Mouse (Mus musculus): ENCODE measurements around the gene Dynlt1f.
"Not testable (repeated sequence)": the region's sequence is repeated elsewhere in the genome, so short reads cannot be mapped to it uniquely, and the experiment has no call there.

Gene Dynlt1f

DNA sequence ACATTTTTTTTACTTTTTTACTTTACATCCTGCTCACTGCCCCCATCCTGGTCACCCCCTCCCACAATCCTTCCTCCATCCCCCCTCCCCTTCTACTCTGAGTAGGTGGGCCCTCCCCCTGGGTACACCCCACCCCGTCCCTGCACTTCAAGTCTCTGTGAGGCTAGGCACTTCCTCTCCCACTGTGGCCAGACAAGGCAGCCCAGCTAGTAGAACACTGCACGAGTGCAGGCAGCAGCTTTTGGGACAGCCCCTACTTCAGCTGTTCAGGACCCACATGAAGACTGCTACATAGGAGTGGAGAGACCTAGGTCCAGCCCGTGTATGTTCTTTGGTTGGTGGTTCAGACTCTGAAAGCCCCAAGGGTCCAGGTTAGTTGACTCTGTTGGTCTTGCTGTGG lies 7.1 kb upstream of the Dynlt1f start:
- not testable (repeated sequence) for DNase-seq (ENCODE audit: extremely low read depth, low read depth, low spot score)

DNA sequence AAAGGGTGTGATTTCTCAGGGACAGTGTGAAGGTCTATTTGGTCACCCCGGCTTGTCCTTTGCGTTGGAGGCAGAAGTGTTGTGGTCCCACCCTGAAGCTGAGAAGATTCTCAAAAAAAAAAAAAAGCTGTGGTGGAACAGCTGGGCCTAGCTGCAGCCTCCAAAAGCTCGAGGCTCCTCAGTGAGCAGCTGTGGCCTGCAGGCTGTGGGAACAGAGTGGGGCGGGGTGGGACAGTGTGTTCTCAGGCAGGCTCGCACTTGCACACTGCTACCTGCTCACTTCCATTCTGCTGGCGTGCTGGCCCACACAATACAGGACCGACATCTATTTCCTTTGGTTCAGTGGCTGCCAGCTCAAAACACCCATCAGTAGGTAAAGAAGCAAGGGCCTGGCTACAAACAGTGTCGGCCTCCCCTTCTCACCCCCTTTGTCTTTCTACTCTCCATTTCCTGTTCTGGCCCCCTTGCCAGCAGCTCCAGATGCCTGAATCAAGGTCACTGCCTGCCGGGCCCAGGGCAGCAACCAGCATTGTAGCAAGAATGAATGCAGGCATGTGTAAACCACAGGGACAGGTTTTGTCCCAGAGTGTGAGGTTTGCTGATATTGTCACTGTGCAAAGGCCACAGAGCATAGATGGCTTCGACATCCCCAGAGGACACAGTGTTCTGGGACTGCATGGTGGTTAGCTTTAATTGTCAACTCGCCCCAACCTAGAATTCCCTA lies 5.6 kb upstream of the Dynlt1f start:
- DNase-seq (ENCODE audit: extremely low read depth, low read depth, low spot score) = not testable (repeated sequence)

DNA sequence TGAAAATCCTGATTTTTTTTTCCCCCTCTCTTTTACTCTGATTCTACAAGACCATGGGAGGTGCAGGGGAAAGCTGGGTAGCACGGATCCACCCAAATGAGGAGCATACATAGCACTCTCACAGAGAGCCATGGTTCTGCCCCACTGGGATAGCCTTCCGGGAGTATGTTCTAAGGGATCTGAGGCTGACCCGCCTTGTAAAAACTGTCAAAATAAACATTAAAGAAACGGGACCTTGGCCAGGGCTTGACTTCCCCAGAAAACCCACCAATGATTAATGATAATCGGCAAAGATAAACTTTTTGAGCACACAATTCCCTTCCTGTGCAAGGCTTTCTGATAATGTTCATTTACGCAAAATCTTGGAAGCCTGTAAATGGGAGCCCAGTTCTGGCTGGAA lies 4.9 kb upstream of the Dynlt1f start:
- DNase-seq (ENCODE audit: extremely low read depth, low read depth, low spot score) = not testable (repeated sequence)

DNA sequence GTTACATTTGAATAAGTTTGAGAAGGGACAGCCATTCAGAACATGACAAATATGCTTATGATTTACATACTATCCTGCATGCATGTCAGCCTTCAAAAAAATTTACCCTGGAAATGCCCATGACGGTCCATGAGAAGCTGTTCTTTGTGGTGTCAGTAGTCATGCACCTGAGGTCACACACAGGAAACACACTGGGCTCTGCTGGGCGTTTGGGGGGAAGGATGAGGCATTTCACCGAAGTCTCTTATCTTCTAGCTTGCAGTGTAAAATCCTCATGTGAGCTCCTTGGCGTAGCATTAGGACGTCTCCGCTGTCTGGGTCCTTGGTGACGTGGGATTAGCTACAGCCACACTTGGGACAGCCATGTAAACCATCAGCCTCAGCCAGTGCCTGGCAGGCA lies 3.1 kb upstream of the Dynlt1f start, which contains the start of gene Sytl3:
Gene Sytl3 (plus strand): TSS at position 293 of the 400 bp plus-strand sequence.
- not testable (repeated sequence) for DNase-seq (ENCODE audit: extremely low read depth, low read depth, low spot score)

DNA sequence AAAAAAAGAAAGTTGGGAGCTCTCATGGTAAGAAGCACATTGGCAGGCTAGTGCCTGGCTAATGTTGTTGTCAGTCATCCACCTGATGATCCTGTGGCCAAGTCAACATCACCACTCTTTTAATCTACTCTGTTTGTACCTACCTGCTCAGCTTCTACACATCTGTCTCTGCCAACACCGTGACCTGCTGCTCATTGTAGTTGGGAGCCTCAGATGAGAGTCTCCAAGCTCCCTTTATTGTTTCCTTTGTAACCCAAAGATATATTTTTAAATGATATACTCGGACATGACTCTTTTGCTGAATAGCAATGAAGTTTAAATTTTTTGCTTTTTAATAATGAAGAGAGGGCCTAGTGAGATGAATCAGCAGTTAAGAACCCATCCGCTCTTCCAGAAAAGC lies 771 bp upstream of the Dynlt1f start:
- not testable (repeated sequence) for DNase-seq (ENCODE audit: extremely low read depth, low read depth, low spot score)

DNA sequence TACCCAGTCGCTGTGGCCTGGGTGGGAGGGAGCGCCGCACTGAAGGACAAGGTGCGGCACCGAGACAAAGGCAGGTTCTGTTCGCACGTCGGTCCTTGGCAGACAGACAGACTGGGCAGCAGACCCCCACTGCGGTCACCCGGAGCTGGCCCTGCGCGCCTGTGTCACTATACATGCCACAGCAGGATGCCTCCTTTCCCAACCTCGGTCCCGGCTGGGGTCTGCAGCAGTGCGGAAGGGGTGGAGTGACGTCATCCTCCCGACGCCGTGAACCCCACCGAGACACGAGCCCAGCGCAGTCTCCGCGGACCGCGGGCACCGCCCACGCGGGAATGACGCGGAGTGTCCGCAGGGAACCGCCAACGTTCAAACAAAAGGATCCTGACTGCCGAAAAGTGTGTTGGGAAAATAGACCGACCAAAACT lies 601 bp downstream of the Dynlt1f start:
- DNase-seq (ENCODE audit: extremely low read depth, low read depth, low spot score) = not testable (repeated sequence)

DNA sequence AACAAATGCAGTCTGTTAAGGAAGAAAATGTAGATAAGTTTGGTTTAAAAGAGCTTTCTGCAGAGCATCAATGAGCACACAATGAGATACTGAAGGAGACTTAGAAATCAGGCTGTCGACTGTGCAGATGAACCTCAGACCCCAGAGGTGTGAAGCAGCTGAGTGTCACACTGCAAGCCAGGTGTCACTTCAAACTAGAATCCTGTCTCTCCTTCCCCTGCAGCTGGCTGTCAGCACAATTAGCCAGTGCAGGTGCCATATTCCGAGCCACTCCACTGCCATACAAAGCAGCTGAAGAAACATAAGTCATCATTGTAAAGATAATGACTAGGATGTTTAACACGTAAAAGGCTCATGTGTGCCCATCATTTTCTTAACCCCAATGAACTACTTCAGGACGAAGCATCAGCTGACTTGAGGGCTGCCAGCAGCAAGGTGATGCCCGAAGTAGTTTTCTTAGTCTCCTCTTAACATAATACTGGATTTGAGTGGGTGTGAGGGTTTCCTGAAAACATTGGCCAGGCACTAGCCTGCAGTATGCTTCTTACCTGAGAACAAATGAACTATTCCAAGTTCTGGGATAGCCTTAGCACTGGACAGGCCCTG lies 2.3 kb downstream of the Dynlt1f start:
- not testable (repeated sequence) for DNase-seq (ENCODE audit: extremely low read depth, low read depth, low spot score)

DNA sequence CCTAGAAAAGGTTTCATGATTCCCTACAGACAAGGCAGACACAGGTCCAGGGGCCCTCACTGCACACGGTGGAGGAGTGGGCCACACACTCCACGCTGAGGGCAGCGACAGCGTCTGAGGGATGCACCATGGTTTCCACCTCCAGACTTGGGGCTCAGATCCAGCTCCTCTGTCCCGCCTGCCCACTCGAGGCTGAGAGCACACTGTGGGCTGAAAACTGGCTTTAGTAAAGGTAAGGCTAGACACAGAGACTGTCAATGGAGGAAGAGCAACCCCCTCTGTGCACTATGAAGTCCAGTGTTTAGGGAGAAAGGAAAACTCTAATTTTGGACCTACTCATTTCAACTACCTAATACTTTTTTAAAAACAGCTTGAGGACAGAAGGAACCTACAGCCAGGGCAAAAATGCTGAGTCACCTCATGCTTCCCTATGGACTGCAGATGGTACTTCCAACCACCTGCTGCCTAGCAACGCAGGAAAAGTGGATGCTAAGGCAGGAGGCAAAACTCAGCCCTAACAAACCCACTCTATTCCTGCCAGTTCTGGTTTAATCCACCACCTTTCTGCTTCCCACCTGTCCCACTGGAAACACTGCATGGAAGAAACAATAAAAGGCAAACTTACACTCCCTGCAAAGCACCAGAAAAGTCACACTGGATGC lies 4.7 kb downstream of the Dynlt1f start:
- DNase-seq (ENCODE audit: extremely low read depth, low read depth, low spot score) = not testable (repeated sequence)

DNA sequence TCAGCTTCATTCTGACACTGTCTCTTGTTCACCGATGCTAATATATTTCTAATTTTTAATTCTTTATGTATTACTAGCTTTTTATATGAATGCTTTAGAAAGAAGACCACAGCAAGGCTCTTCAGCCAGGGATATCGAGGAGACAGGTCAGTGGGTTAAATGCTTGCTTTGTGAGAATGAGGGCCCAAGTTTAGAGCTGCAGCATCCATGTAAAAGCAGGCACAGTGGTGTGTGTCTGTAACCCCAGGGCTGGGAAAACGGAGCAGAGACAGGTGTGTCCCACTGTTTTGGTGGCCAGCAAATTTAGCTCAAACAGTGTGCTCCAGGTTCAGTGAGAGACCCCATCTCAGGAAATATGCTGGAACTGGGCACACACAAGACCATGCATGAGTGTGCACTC lies 8.2 kb downstream of the Dynlt1f start:
- DNase-seq (ENCODE audit: extremely low read depth, low read depth, low spot score) = not testable (repeated sequence)

DNA sequence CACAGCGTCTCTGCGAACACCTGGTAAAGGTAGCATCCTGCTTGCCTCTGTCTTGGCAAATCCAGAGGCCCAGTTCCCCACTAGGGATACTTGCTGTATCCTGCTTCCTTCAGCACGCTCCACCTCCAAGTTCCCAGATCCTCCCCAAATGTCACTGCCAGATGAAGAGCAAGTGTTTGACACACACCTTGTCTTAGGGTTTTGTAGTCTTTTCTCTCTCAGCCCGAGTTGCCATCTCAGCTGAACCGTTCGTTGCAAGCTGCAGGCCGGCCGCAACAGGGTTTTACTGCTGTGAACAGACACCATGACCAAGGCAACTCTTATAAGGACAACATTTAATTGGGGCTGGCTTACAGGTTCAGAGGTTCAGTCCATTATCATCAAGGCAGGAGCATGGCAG lies 8.9 kb downstream of the Dynlt1f start:
- not testable (repeated sequence) for DNase-seq (ENCODE audit: extremely low read depth, low read depth, low spot score)

DNA sequence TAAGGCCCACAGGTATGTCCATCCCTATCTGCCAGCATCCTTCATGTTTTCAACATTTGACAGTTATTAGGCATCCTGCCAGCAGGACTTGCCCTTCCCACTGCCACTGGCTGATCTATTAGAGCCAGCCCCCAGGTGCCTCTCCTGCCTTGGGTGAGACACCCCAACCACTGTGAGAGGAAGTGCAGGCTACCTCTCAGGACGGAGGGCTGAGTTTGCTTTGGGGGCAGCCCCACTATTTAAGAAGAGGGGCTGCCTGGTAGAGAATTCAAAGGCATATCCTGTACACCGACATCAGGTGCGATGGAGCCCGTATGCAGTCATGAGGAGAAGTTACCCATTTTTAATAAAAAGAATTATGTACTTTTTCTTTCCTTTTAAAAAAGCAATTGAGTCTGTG lies 10.0 kb downstream of the Dynlt1f start:
- DNase-seq (ENCODE audit: extremely low read depth, low read depth, low spot score) = not testable (repeated sequence)

DNA sequence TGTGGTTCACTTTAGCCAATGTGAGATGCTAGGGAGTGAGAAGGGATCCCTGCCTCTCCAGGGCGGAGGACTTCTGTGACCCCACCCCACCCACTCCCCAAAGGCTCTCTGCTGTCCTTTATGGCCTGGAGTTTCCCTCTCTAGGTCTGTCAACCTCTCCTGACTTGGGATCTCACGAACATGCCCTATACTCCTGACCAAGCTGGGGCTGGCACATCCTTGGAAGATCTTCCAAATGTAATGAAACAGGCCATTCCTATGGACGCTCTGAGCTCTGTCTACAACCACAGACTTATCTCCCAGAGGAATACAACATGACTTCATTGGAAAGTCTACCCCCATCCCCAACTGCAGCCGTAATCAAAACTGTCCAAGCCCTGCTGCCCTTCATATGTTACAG lies 11.0 kb downstream of the Dynlt1f start:
- DNase-seq (ENCODE audit: extremely low read depth, low read depth, low spot score) = not testable (repeated sequence)

DNA sequence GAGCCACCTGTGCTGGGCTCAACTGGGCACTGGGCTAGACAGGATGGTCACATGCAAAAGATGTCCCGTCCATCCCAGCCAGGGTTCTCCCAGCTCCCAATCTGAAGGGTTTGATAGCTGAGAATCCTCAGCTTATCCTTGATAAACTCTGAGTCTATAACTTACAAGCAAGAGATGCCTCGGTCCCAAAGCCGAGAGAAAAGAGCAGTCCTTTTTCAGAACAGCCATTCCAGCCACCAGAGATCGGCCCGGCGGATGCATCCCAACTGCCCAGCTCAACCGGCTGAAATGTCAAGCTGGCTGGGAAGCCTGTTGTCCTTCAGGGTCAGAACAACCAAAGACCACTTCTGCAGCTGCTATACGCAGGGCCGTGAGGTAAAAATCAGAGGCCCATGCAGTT lies 11.5 kb downstream of the Dynlt1f start:
- not testable (repeated sequence) for DNase-seq (ENCODE audit: extremely low read depth, low read depth, low spot score)

DNA sequence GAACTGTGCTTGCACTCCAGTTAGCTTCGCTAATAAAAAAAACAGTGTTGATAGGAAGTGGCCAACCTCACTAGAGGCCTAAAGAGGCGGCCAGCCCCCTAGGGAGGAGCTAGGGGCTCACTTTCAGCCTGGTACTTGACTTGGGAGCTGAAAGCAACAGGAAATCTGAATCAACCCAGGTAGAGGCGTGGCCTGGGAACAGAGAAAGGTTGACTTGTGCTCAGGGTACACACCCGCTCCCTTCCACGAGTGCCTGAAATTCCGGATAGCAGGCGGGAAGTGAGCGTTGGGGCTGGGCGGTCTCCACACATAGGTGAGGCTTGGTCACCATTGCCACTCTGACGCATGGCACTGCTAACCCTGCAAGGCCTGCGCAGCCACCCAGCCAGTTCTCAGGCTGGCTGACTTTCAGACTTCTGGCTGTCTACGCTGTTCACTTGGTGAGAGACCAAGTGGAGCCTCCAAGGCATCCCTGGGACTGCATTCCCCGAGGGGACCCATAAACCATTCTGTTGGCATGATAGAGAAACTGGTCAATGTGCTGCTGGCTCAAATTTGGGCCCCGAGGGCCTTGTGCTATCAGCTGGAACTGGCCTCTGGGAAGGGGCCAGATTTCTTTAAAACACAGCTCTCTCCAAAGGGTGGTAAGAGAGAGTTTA lies 14.8 kb downstream of the Dynlt1f start:
- not testable (repeated sequence) for DNase-seq (ENCODE audit: extremely low read depth, low read depth, low spot score)

DNA sequence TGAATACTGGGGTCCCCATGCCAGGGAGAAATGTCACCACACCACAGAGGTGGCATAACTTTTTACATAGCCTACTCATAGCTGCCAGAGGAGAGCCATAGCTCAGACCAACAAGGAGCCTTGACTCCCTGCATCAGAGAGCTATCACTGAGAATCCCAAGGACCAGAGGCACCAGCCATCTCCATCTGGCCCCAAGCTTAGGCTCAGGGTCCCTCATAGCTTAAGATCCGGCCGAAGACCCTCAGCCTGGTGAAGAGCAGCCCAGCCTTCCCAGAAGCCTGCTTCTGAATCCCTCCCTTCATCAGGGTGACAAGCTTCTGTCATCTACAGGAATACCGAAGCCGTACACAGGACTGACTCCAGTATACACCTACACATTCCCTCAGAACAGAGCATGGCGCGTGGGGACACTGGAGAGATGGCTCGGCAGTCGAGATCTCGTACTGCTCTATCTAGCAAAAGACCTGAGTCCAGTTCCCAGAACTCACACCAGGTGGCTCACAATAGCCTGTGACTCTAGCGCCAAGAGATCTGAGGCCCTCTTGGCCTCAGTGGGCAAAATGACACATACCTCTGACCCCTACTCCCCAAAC lies 15.6 kb downstream of the Dynlt1f start:
- not testable (repeated sequence) for DNase-seq (ENCODE audit: extremely low read depth, low read depth, low spot score)

DNA sequence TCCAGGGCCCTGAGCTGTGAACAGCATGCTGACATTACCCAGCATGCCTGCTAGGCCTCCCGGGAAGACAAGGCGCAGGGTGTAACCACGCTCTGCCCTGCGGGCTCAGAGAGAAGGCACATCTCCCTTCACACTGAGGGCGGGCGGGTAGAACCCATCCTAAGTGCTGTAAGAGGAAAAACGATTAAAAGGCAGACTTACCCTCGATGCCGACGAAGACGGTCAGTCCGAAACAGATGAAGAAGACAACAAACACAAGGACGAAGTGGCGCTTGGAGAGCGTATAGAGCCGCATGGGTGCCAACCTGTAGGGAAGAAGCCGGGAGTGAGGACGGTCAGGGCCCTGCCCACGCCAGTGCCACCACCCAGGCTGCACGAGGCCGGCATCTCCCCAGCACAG lies 16.2 kb downstream of the Dynlt1f start:
- not testable (repeated sequence) for DNase-seq (ENCODE audit: extremely low read depth, low read depth, low spot score)

DNA sequence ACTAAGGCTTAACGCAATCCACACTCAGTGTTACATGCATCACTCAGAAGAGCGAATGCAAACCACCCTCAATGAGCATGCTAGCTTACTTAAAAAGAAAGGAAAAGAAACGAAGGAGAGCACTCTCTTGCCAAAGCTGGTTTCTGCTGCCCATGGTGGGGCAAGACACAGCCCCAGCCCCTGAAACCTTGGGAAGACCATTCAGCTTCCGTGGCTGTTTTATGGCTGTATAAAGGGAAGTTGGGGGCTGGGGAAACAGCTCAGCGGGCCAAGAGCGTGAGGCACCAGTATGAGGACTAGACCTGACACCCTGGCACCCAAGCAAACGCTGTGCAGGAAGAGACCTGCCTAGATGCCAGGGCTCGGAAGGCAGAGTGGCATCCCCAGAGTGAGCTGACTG lies 17.3 kb downstream of the Dynlt1f start:
- not testable (repeated sequence) for DNase-seq (ENCODE audit: extremely low read depth, low read depth, low spot score)

DNA sequence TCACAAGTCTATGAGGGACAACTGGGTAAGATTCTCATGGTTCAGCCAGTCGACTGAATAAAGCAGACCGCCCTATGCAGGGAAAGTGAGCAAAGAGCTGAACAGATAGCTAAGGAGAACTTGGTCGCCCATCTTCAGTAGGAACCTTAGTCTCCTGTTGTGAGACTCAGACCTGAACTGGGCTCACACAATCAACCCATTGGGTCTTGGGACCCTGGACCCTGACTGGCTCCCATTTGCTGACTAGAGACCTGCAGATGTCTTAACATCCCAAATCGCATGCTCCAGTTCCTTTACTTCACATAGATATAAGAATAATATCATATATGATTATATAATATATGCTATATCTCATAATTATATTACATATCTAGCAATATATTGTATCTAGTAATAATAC lies 18.3 kb downstream of the Dynlt1f start:
- not testable (repeated sequence) for DNase-seq (ENCODE audit: extremely low read depth, low read depth, low spot score)

DNA sequence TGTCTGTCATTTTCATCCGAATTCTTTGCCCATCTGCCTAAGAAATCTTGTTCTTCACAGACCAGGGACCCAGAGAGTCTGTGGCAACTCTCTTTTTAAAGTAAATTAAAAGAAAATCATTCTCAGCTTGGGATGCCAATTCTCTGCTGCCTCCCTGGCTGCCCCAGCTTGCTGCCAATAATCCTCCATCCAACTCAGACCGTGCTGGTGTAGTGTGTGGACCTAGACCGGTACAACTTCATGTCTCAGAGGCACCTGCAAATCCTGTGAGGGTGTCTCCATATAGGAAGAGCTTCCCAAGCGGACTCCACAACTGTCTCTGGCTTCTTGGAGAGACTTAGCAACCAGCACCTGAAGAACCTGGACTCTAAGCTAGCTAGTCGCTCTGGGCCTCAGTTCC lies 18.8 kb downstream of the Dynlt1f start:
- no peak for DNase-seq (ENCODE audit: extremely low read depth, low read depth, low spot score)

DNA sequence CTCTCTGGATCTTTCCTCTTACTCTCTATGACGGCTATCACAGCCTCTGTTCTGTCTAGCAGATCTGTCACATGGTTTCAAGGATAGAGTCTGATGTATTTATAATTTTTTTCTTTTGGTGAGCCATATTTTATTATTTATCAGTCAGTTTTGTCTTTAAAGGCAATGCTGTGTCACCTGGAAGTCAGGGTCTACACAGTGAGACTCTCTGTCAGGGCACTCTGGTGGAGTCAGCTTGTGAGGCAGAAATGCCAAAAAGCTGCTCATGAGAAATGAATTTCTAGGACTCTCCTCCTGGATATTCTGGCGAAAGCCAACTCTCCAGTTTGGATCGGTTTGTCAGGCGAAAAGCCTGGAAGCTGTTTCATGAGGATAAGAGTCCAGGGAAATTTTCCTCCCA lies 19.9 kb downstream of the Dynlt1f start:
- DNase-seq (ENCODE audit: extremely low read depth, low read depth, low spot score) = not testable (repeated sequence)

DNA sequence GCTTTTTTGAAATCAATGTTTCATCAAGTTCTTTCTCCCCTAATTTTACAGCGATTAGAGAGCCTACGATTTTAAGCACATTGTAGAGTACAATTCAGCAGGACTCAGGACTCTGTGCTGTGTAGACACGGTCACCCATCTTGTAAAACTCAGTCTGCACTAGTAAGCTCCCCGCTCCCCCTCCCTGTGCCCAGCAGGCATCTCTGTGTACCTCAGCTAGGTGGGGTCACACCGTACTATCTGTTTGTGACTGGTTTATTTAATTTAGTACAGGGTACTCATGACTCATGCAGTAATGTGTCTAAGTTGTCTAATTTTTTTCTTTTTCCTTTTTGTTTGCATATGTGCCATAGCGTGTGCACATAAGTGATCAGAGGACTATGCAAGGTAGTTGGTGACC lies 22.9 kb downstream of the Dynlt1f start:
- not testable (repeated sequence) for DNase-seq (ENCODE audit: extremely low read depth, low read depth, low spot score)
